Mouse (Mus musculus): ENCODE measurements around the gene Gramd4. TPM values are rescaled to one million over a fixed set of nuclear protein-coding genes. Genes with fewer than 3 reads are reported as not detected.
"Not testable (repeated sequence)": the region's sequence is repeated elsewhere in the genome, so short reads cannot be mapped to it uniquely, and the experiment has no call there.

Gene Gramd4
- total RNA-seq, 2 experiments from 2014 or later = 7.6 to 12.1 TPM

GRCm38 (mm10) chr15:86159093-86159492 is 101.6 kb downstream of the Gramd4 start:
- no peak for DNase-seq (ENCODE audit: low spot score)

DNA sequence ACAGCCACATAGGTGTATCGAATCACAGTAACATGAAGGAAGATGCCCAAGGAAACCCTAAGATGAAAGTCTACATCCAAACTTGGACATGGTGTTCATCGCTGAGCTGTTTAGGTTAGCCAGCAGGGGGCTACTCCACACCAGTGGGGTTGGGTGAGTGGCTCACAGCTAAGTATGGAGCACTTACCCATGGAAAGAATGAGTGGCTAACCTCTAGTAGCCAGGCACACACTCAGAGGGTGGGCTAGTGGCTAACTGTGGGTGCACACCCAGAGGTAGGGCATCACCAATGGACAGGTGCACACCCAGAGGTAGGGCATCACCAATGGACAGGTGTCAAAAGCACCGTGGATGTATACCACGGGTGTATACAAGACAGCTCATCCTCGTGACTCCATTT is 102.2 kb downstream of the Gramd4 start:
- no peak for DNase-seq (ENCODE audit: low spot score)

GRCm38 (mm10) chr15:86160906-86161305 is 103.4 kb downstream of the Gramd4 start:
- no peak for DNase-seq (ENCODE audit: low spot score)

GRCm38 (mm10) chr15:86161800-86162199 is 104.3 kb downstream of the Gramd4 start:
- DNase-seq (ENCODE audit: low spot score) = not testable (repeated sequence)

GRCm38 (mm10) chr15:86164718-86165345 is 107.3 kb downstream of the Gramd4 start:
- no peak for DNase-seq (ENCODE audit: low spot score)

DNA sequence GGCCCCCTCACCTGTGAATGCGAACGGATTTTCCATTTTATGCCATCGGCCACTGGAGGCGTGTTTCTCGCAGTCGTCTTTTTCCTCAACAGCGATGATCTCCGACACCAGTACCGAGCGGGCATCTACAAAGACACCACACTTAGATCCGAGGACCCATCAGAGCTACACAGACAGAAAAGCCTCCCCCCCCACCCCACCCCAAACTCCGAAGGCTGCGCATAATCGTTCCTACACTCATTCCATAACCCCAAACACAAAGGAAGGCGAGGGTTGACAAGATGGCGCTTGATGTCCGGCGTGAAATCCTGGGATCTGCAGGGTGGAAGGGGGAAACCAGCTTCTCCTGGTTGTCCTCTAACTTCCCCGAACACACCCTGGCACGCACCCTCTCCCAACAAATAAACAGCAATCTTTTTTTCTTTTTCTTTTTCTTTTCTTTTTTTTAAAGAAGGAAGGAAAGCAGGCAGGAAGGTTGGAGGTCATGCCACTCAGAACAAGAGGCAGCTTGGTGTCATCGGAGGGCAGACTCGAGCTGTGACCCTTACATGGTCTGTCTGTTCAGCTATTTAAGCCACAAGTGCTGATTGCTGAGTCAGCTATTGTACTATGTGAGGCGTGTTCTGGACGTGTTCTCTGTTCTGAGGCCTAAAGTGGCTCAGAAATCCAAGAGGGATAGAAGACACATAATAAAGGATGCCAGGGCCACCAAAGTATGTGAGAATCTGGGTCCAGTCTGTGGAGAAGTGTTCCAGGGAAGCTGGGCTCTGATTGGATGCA is 108.5 kb downstream of the Gramd4 start:
- DNase-seq (ENCODE audit: low spot score) = no peak

DNA sequence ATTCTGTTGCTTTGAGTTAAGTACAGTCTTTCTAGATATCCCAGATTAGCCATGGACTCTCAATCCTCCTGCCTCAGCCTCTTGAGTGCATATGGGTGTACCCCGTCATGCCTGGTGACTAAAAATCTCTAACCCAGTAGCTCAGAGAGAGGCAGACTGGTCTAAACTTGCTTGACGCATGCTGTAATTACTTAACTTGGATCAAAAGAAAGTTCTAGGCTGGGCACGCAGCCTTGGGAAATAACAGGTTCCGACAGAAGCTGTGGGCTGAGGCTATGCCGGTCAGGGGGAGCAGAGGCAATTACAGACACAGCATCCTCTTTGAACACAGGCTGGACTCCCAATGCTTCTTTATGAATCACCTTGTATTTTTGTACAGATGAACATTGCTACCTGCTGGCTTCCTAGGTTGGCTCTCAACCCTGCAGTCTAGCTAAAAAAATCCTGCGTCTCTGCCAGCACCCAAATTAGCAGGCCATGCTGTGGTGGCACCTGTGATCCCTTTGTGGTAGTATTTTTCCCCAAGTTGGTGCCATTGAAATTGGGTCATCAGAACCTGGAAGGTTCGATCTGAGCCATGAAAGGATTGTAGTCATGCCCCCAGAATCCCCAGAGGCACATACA is 109.6 kb downstream of the Gramd4 start:
- DNase-seq (ENCODE audit: low spot score) = no peak

- no peak for DNase-seq (ENCODE audit: low spot score)
Observed at GRCm38 (mm10) chr15:86167787-86168504, 110.5 kb downstream of the Gramd4 start.

DNA sequence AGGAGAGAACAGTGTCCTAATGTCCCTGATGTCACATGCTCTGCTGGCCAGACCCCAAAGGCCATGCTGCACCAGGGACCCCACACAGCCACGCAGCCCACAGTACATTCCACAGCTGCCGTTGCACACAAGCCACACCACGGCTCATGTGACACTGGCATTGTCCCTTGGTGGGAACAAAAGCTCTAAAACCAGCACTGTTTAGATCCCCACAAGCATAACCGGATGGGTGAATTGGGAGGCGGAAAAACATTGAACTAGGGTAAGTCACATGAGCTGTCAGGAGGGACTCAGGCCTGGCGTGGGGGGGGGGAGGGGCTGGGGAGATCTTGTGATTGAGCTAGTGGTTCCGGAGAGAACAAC is 111.0 kb downstream of the Gramd4 start:
- no peak for DNase-seq (ENCODE audit: low spot score)

- DNase-seq (ENCODE audit: low spot score) = no peak
Observed at GRCm38 (mm10) chr15:86168941-86169816, 111.7 kb downstream of the Gramd4 start.

DNA sequence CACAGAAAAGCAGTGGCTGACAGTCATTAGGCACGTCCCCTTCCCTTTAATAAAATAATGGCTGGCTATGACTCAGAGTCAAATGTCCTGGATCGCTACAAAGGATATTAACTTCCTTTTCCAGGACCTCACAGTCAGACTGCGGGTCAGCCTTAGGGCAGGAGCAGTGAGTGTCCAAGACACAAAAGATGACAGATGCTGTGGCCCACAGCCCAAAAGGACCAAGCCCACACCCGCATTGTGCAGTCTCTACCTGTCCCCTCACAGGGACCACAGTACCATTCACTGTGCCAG is 112.3 kb downstream of the Gramd4 start:
- DNase-seq (ENCODE audit: low spot score) = no peak

GRCm38 (mm10) chr15:86171316-86171715 is 113.8 kb downstream of the Gramd4 start:
- DNase-seq (ENCODE audit: low spot score) = no peak

GRCm38 (mm10) chr15:86172124-86172523 is 114.6 kb downstream of the Gramd4 start:
- DNase-seq (ENCODE audit: low spot score) = no peak

GRCm38 (mm10) chr15:86172526-86172925 is 115.0 kb downstream of the Gramd4 start:
- DNase-seq (ENCODE audit: low spot score) = no peak

GRCm38 (mm10) chr15:86173136-86173985 is 115.9 kb downstream of the Gramd4 start:
- no peak for DNase-seq (ENCODE audit: low spot score)

DNA sequence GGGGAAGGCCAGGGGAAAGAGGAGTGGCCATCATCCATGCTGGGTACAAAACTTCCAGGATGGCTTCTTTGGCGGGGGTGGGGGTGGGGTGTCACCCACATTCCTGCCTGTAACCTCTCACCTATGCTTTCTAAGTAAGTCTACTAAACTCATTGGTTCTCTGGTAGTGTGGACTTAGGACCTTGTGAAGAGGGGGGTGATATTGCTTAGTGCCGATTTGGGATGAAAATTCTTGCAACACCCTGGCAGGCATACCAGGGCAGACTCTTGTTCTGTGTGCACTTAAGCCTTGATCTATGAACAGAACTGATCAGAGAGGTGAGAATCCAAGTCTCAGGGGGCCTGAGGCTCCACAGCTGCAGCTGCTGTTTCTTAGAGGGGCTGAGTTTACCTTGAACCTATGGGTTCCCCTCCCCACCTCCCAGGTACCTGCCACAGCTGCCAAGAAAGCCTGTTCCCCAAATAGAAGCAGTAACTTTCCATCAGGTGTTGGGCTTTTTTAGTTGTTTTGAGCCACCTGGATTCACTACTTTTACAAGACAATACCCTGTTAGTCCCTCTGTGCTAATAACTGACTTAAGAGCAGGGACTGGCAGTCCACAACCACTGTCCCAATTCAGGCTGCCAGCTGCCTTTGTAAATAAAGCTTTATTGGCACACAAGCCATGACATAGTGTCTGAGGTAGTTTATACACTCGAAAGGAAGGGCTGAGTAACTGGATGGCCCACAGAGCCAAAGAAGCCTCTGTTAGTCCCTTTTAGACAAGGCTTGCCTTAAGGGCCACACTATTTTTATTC is 118.0 kb downstream of the Gramd4 start:
- no peak for DNase-seq (ENCODE audit: low spot score)

DNA sequence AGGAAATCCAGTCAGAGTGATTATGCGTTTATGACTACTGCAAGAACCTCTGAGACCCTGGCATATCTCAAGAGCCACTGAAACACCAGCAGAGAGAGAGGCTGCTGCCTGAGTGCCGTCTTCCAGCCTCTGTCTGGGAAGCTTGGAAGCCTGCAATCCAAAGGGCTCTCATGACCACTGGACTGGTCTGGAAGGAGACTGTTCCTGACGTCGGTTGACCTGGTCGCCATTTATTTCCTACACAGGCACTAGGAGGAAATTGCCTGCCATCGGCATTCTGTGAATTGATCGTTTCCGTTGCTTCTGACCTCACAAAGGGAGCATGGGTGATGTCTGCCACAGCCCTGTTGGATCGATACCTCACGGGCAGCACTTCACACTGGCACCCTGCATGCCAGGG is 118.7 kb downstream of the Gramd4 start:
- DNase-seq (ENCODE audit: low spot score) = no peak

DNA sequence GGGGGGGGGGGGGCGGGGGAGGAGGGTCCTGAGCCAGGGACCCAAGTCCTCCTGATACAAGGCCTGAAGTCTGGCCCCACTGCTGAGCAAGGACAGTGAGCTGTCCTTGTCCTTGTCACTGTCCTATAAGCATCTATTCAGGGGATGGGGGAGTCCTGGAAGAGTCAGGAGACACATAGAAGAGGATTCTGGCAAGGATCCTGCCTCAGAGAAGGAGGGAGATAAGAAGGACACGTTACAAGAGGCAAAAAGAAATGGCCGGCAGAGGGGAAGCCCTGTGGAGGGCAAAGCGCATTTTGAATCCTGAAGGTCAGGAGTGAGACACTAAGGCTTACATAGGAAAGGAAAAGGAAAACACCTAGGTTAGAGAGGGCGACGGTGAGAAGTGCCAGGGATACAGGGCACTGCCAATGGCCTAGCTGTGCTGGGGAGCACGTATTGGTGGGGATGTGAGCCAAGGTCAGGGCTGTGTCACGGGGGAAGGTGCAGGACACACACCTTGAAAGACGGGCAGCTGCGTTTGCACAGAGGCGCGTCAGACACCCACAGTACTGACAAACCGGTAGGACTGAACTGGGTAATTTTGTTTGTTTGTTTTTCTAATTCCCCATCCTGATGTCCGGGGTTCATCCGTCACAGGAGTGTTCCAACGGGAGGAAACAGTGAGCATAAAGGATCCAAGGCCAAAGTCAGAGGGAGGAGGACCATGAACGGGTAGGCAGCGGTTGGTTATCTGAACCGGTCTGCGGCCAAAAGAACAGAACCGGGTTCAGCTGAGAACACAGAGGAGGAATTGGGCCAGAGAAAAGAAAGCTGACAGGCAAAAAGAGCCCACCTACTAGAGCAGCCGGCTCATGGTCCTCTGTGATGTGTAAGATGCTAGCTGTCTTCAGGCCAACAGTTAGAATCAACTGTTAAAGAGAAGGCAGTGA is 119.5 kb downstream of the Gramd4 start:
- DNase-seq (ENCODE audit: low spot score) = no peak
